Comparison of ENCODE assay signal across 12 mouse cellular contexts in the genomic region with DNA sequence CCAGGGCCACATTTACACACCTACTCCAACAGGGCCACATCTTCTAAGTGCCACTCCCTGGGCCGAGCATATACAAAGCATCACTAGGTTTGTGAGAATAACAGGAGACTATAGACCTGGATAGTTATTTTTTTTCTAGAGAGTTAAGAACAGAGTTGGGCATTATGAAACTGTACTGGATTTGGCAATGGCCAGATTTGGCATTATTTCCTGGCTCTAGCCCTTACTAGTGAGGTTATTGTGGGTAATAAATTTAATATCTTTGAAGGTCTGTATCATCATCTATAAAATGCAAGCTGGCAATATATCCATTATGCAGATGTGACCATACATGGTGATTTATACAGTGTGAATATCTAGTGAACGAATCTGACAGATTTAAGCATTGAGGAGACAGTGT.
"Had no signal": no experiment of that assay in that cellular context is flagged by ENCODE, and none has a peak within 500 bp of the region (broad histone marks: within the 10 kb centered on the region; RNA-seq: fewer than 3 reads in every experiment).

No protein-coding gene starts in this region.

- DNase-seq: gastrocnemius, adult 2 months; gastrocnemius, postnatal 10 days; gastrocnemius, postnatal 25 days; heart, adult 18-20 months; heart, postnatal 14 days; heart, postnatal 36 days; kidney, adult 11 months; kidney, adult 9 months; kidney, postnatal 14 days; kidney, postnatal 36 days; liver; liver, embryonic 13.5 days had no signal
